Mouse (Mus musculus) heart, adult 18-20 months (tissue): ENCODE results near the gene Zbtb26. TPM values are rescaled to one million over a fixed set of nuclear protein-coding genes. Genes with fewer than 3 reads are reported as not detected.

Source experiments
- total RNA-seq, 2 experiments: library from RNA; stranded (reverse); gene quantifications; 2 replicates each; pipeline ENCODE4 v1.2.3; 2021

The Zbtb26 gene
- total RNA-seq, 2 experiments from 2014 or later: 4.4 to 4.5 TPM

Other genes with a start within 250 kb of the Zbtb26 start
- gene Olfr366, start 231.6 kb downstream of the Zbtb26 start, total RNA-seq: not detected
- gene Olfr368, start 116.6 kb downstream of the Zbtb26 start, total RNA-seq: not detected
- 10 to 100 TPM; 16.4 to 16.7 TPM for gene Pdcl, start 83.8 kb downstream of the Zbtb26 start, total RNA-seq
- gene Rc3h2, start 20.2 kb downstream of the Zbtb26 start, total RNA-seq: 10 to 100 TPM; 29.4 to 29.6 TPM
- 1 to 10 TPM; 4.1 to 4.8 TPM for gene Zbtb6, start within 50 bp of the Zbtb26 start, total RNA-seq
- 10 to 100 TPM; 41.5 to 42.3 TPM for gene Rabgap1, start 144 bp upstream of the Zbtb26 start, total RNA-seq
- under 1 TPM; 0.30 to 0.98 TPM for gene Gpr21, start 73.2 kb upstream of the Zbtb26 start, total RNA-seq